Mouse (Mus musculus) erythroblast, embryonic 14.5 days (primary cell): ENCODE data around the gene Nr2f6. TPM values are rescaled to one million over a fixed set of nuclear protein-coding genes. Genes with fewer than 3 reads are reported as not detected.

ENCODE experiments used
- H3K27me3 ChIP-seq: 2 replicates; pipeline ENCODE4 v1.6.1; 2012; ENCODE audit warnings: inconsistent platforms; ENCODE audit not compliant: control insufficient read depth
- H3K36me3 ChIP-seq: 2 replicates; pipeline ENCODE4 v1.6.1; 2012; ENCODE audit warnings: mild to moderate bottlenecking, inconsistent platforms; ENCODE audit not compliant: control insufficient read depth
- H3K4me1 ChIP-seq: 2 replicates; pipeline ENCODE4 v1.6.1; 2012; ENCODE audit warnings: inconsistent platforms; ENCODE audit not compliant: control insufficient read depth
- H3K4me3 ChIP-seq: replicated peaks from 2 replicates; pipeline ENCODE3; 2012; ENCODE audit warnings: moderate library complexity, mild to moderate bottlenecking, inconsistent platforms
- H3K9me3 ChIP-seq: 2 replicates; pipeline ENCODE4 v1.6.1; 2012; ENCODE audit warnings: low read length, inconsistent platforms, mixed read lengths; ENCODE audit not compliant: control insufficient read depth
- GATA1 ChIP-seq: IDR thresholded peaks from 2 replicates; pipeline ENCODE4 v1.6.1; 2012; ENCODE audit warnings: low read length, inconsistent platforms, mixed read lengths
- TAL1 ChIP-seq: IDR thresholded peaks from 3 replicates; pipeline ENCODE4 v1.6.1; 2012; ENCODE audit warnings: low read length, inconsistent platforms, mixed read lengths
- polyA plus RNA-seq: library from polyadenylated mRNA; stranded (reverse); fragments of >175 nt; gene quantifications from 2 replicates; pipeline ENCODE4 v1.2.3, GENCODE M21; 2012

Nr2f6 gene
- polyA plus RNA-seq, 1 experiment, result 0.41 TPM

DNA sequence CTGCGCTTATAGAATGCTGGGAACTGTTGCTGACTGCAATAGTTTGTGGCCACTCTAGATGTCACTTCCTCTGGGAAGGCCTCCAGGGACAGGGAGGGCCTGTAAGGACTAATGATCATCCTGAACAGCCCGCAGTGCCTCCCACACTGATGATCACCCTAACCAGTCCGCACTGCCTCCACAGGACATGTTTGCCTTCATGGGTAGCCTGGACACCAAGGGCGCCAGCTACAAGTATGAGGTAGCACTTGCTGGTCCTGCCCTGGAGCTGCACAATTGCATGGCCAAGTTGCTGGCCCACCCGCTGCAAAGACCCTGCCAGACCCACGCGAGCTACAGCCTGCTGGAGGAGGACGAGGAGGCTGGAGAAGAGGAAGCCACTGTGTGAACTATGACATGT is 22.3 kb upstream of the Nr2f6 start:
- Histone ChIP-seq H3K4me3 (no peak overlapping the region), H3K27me3 (no peaks in the 10 kb centered on the region), H3K36me3 (peaks cover 69% of the 10 kb centered on the region), H3K9me3 (no peaks in the 10 kb centered on the region), H3K4me1 (peaks cover 45% of the 10 kb centered on the region)
- TF ChIP-seq GATA1, result no peak
- TF ChIP-seq TAL1, result no peak

DNA sequence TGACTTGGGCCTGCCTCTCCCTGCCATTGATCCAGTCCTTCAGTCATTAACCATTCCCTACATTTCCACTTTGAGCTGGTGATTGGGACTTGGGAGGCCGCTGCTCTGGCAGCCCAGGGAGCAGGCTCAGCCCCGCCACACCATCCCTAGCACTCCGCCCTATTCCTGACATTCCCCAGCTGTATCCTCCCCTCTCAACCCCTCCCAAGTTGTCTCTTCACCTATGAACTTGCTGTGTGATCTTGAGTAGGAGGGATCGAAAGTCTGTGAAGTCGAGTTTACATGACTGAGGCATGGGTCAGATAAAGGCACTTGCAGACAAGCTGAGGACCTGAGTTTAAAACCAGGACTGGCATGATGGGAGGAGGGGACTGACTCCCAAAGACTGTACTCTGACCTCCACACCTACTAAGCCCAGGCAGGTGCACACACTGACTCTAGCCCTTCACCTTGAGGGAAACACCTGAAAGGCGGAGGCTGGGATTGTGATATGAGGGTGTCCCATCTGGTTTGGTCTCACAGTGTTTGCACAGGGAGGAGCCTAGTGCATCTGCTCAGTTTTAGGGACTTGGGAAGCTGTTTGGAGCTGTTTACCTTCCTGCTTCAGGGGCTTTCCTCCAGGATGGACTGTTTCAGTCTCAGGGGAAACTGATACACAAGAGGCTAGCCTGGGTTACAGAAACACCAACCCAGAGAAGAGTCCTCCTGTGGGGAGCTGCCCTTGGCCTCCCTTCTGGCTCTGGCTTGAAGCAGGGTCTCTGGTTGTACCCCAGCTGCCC is 21.5 kb upstream of the Nr2f6 start:
- TF ChIP-seq GATA1, result no peak
- TF ChIP-seq TAL1, result no peak

DNA sequence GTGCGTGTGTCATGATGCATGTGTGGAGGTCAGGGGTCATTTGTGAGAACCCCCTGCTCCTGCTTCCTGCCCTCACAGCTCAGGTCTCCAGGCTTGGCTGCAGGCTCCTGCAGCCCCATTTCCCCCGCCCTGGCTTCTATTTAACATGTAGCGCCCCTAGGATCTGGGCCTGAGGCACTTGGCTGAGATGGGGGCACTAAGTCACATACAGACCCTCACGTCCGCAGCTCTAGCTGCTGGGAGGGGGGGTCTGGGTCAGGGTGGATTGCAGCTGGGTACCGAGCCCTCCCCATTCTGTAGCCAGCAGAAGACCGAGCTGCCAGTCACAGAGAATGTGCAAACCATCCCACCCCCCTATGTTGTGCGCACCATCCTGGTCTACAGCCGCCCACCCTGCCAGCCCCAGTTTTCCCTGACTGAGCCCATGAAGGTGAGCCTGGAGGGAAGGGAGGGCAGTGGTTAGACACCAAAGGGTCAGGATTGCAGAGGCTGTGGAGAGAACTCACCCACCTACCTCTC is 20.7 kb upstream of the Nr2f6 start:
- Histone ChIP-seq H3K4me1 (peaks cover 41% of the 10 kb centered on the region), H3K4me3 (no peak overlapping the region), H3K9me3 (no peaks in the 10 kb centered on the region), H3K27me3 (no peaks in the 10 kb centered on the region), H3K36me3 (peaks cover 68% of the 10 kb centered on the region)
- TF ChIP-seq GATA1, result no peak
- TF ChIP-seq TAL1, result no peak

More for the DNA sequence above, 21.5 kb upstream of the Nr2f6 start:
- Histone ChIP-seq H3K27me3 (no peaks in the 10 kb centered on the region), H3K9me3 (no peaks in the 10 kb centered on the region), H3K4me1 (peaks cover 44% of the 10 kb centered on the region), H3K36me3 (peaks cover 69% of the 10 kb centered on the region), H3K4me3 (no peak overlapping the region)

DNA sequence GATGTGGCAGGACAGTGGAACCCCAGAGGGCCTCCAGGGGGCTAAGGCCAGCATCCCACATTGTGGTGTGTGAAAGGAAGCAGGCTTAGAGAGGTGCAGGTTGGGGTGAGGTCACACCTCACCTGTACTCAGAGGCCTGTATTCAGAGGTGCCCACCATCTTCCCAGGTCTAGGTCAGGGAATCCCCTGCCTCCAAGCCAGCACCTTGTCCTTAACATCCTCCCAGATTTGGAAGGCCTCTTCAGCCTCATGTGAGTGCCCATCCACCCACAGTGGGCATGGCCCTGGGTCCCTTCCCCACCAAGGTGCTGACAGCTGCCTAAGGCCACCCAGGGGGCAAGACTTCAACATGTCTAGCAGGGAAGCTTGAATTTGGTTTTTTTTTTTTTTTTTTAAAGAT is 19.7 kb upstream of the Nr2f6 start:
- no peaks in the 10 kb centered on the region for H3K9me3 ChIP-seq
- H3K27me3 ChIP-seq, result no peaks in the 10 kb centered on the region
- TF ChIP-seq TAL1, result no peak
- no peak for TF ChIP-seq GATA1
- H3K4me1 ChIP-seq, result peaks cover 37% of the 10 kb centered on the region
- no peak overlapping the region for H3K4me3 ChIP-seq
- H3K36me3 ChIP-seq, result peaks cover 58% of the 10 kb centered on the region

DNA sequence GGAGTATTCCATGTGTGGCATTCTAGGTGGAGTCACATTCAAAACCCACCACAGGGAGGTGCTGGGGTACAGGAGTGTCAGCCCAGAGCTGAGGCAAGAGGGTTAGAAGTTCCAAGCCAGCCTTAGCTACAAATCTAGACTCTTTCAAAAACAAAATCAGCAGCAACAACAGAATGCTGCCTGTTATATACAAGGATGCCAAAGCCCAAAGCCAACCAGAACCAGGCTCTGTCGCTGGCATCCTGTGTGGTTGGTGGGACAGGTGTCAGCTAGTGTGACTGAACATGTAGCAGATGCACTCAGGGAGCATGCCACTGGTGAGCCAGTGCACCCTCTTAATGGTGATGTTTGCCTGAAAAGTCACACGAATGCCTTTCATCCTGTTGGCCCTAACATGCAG is 19.1 kb upstream of the Nr2f6 start:
- TF ChIP-seq GATA1 (no peak), TAL1 (no peak)
- Histone ChIP-seq H3K27me3 (no peaks in the 10 kb centered on the region), H3K4me1 (peaks cover 39% of the 10 kb centered on the region), H3K9me3 (no peaks in the 10 kb centered on the region), H3K36me3 (peaks cover 57% of the 10 kb centered on the region), H3K4me3 (no peak overlapping the region)

DNA sequence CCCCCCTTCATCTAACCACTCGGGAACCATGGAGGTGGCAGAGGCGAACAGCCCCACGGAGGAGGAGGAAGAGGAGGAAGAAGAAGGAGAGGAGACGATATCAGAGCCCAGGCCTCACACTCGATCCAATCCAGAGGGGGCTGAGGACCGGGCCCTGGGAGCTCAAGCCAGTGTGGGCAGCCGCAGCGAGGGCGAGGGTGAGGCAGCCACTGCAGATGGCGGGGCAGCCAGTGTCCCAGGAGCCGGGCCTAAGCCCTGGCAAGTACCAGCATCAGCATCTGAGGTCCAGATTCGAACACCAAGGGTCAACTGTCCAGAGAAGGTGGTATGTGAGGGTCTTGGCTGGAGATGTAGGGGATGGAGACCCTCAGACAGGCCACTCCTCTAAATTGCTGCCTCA is 15.9 kb upstream of the Nr2f6 start:
- Histone ChIP-seq H3K27me3 (no peaks in the 10 kb centered on the region), H3K9me3 (no peaks in the 10 kb centered on the region), H3K4me3 (peak overlapping the region; percentile 70), H3K4me1 (peaks cover 35% of the 10 kb centered on the region), H3K36me3 (peaks cover 36% of the 10 kb centered on the region)
- TF ChIP-seq GATA1 (no peak), TAL1 (no peak)

DNA sequence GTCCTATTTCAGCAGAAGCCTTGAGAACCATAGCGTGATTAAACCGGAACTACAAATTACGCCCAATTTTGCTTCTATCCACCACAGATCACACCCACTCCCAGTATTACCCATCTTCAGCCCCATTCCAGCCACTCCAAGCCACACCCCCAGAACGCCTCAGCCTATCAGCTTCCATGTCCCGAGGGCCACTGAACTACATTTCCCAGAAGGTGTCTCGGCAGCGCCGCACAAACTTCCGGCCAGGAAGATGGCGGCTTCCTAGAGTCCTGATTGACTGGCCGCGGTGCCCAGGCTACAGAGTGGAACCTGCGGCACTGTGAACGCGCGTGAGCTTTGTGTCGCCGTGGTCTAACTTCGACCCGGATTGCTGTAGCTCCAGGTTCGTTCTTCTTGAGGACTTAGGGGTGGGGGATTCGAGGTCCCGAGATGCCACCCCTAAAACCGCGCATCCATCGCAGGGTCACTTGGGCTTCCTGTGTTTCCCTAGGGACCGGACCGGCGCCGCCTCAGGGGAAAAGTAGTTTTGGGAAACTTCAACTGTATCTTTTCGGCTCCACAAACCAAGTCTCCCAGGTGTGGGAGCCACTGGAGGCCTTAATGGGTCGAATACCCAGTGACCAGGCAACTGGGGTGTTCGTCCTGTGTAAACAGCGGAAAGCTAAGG is 15.0 kb upstream of the Nr2f6 start, which contains the start of gene Babam1:
Babam1 (plus strand) TSS at position 223 of the 667 bp plus-strand sequence.
- Histone ChIP-seq H3K27me3 (no peaks in the 10 kb centered on the region), H3K36me3 (peaks cover 32% of the 10 kb centered on the region), H3K4me3 (peak within 1 kb of the TSS; percentile 70), H3K9me3 (no peaks in the 10 kb centered on the region), H3K4me1 (peaks cover 35% of the 10 kb centered on the region)
- TF ChIP-seq TAL1 (no peak), GATA1 (no peak)

DNA sequence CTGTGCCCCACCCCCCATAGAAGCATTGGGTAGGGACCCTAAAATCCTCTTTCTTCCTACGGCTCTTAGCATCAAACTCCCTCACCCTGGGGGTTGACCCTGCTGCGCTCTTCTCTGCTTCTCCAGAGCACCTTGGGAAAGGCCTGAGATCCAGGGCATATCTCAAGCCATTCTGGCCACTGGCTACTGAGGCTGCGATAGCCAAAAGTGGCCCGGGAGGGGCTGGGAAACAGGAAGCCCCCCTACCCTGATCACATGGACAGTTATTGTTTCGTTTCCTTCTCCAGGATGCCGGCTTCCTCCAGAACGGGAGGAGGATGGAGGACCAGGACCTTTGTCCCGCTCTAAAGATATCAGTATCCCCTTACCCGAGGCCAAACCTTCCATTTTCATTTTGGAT is 13.9 kb upstream of the Nr2f6 start, which contains the start of gene Ushbp1:
Ushbp1 (minus strand) TSS at position 174 of the 400 bp plus-strand sequence.
- Histone ChIP-seq H3K36me3 (peaks cover 24% of the 10 kb centered on the region), H3K27me3 (no peaks in the 10 kb centered on the region), H3K4me1 (peaks cover 35% of the 10 kb centered on the region), H3K9me3 (no peaks in the 10 kb centered on the region), H3K4me3 (peak within 1 kb of the TSS; percentile 70)
- TF ChIP-seq GATA1, result no peak
- TF ChIP-seq TAL1, result no peak

DNA sequence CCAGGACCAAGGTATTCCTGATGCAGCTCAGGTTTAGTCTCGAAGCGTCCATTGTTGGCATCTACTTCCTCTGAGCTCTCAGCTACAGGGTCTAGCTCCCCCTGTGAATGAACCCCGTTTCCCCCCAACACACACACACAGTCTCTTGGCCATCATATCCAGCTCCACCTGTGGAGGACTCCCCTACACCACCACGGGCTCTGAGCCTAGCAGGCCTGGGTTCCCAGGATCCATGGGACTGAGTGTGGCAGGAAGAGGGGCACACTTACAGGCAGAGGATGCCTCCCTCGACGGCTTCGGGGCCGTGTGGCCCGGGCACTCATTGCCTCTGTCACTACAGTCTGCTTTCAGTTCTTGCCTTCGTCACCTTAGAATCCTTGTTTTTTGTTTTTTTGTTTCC is 13.3 kb upstream of the Nr2f6 start:
- Histone ChIP-seq H3K27me3 (no peaks in the 10 kb centered on the region), H3K4me1 (peaks cover 35% of the 10 kb centered on the region), H3K36me3 (peaks cover 20% of the 10 kb centered on the region), H3K4me3 (no peak overlapping the region), H3K9me3 (no peaks in the 10 kb centered on the region)
- no peak for TF ChIP-seq TAL1
- TF ChIP-seq GATA1, result no peak
